Mouse (Mus musculus) bone marrow macrophage, adult 2 months (primary cell): ENCODE measurements around the gene Rnf6.

ENCODE experiments used
- CTCF ChIP-seq: IDR thresholded peaks from 2 replicates; pipeline ENCODE4 v1.5.1; 2012; ENCODE audit warnings: low read depth, mild to moderate bottlenecking, low read length, moderate library complexity
- POLR2A ChIP-seq: IDR thresholded peaks from 2 replicates; pipeline ENCODE4 v1.6.1; 2012; ENCODE audit warnings: mild to moderate bottlenecking, low read depth, low read length, borderline replicate concordance

DNA sequence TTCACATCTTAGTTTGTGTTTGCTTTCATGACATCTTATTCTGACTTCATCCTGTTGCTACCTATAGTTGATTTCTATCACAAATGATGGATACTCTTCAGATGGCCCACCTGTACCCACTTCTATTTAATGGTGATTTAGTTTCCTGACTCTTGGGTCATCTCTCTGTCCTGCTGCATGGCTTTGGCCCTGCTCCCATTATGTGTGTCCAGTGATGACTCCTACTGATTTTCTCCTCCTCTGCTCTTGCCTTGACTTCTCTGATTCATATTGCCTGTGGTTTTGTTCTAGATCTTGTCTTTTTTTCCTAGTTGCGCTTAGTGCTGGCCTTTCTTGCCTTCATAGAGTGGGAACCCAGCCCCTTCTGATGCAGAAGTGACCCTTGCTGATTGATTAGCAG, 25.0 kb upstream of the Rnf6 start:
- TF ChIP-seq POLR2A: no peak
- TF ChIP-seq CTCF: no peak
